Mouse (Mus musculus) C2C12 (cell line): ENCODE measurements around the gene Enc1. TPM values are rescaled to one million over a fixed set of nuclear protein-coding genes. Genes with fewer than 3 reads are reported as not detected.

ENCODE experiments used
- H3K27me3 ChIP-seq: one replicate; pipeline ENCODE4 v1.6.1; 2011; ENCODE audit not compliant: control insufficient read depth, insufficient read depth, insufficient read length
- H3K36me3 ChIP-seq: one replicate; pipeline ENCODE4 v1.6.1; 2011; ENCODE audit not compliant: control insufficient read depth, insufficient read depth
- H3K4me3 ChIP-seq: one replicate; pipeline ENCODE4 v1.5.1; 2011; ENCODE audit warnings: mild to moderate bottlenecking, control low read depth; ENCODE audit not compliant: poor library complexity, insufficient read depth, severe bottlenecking
- H3K79me2 ChIP-seq: one replicate; pipeline ENCODE4 v1.6.1; 2011; ENCODE audit not compliant: control insufficient read depth, insufficient read depth
- H3K79me3 ChIP-seq: one replicate; pipeline ENCODE4 v1.6.1; 2011; ENCODE audit warnings: low read depth, control low read depth
- H3ac ChIP-seq: one replicate; pipeline ENCODE3; 2011; ENCODE audit warnings: low read depth; ENCODE audit not compliant: control insufficient read depth, insufficient read length
- CEBPB ChIP-seq: IDR thresholded peaks from one replicate; pipeline ENCODE4 v1.6.1; 2011; ENCODE audit warnings: low read depth, mild to moderate bottlenecking, control low read depth, moderate library complexity
- CTCF ChIP-seq: IDR thresholded peaks from one replicate; pipeline ENCODE4 v1.5.1; 2011; ENCODE audit not compliant: control insufficient read depth, insufficient read depth, insufficient read length
- FOSL1 ChIP-seq: IDR thresholded peaks from one replicate; pipeline ENCODE4 v1.8.0; 2011; ENCODE audit warnings: mild to moderate bottlenecking, low read length; ENCODE audit not compliant: poor library complexity, insufficient read depth, severe bottlenecking
- MAX ChIP-seq: IDR thresholded peaks from one replicate; pipeline ENCODE4 v1.6.1; 2011; ENCODE audit warnings: mild to moderate bottlenecking, control low read depth
- MYOD1 ChIP-seq: IDR thresholded peaks from one replicate; pipeline ENCODE4 v1.6.1; 2011; ENCODE audit warnings: low read depth; ENCODE audit not compliant: control insufficient read depth, insufficient read length
- MYOG ChIP-seq: IDR thresholded peaks from one replicate; pipeline ENCODE4 v1.6.1; 2011; ENCODE audit not compliant: control insufficient read depth, insufficient read length; ENCODE audit errors: extremely low read depth
- USF1 ChIP-seq: IDR thresholded peaks from one replicate; pipeline ENCODE4 v1.6.1; 2011; ENCODE audit warnings: low read depth, mild to moderate bottlenecking, control low read depth, moderate library complexity
- polyA plus RNA-seq: library from polyadenylated mRNA; unstranded; fragments of >200 nt; fragmentation: generic; extraction: Trizol; gene quantifications from one replicate; pipeline ENCODE4 v1.2.1, GENCODE M21; 2012; ENCODE audit warnings: missing spikeins

Enc1 gene
- polyA plus RNA-seq, 1 experiment = 40.9 TPM

- Histone ChIP-seq H3K36me3 (peaks cover 62% of the 10 kb centered on the region), H3K79me2 (peaks cover 91% of the 10 kb centered on the region), H3K79me3 (peaks cover 85% of the 10 kb centered on the region), H3K4me3 (no peak overlapping the region), H3K27me3 (no peaks in the 10 kb centered on the region), H3ac (no peak overlapping the region)
- TF ChIP-seq MYOD1 (peak; percentile 51), CEBPB (no peak)
Measured at GRCm38 (mm10) chr13:97246217-97246616, 5.3 kb downstream of the Enc1 start.

GRCm38 (mm10) chr13:97247754-97248153 lies 6.8 kb downstream of the Enc1 start:
- Histone ChIP-seq H3ac (peak overlapping the region; percentile 5), H3K79me2 (peaks cover 90% of the 10 kb centered on the region), H3K27me3 (no peaks in the 10 kb centered on the region), H3K36me3 (peaks cover 77% of the 10 kb centered on the region), H3K79me3 (peaks cover 78% of the 10 kb centered on the region), H3K4me3 (no peak overlapping the region)
- no peak for TF ChIP-seq FOSL1
- no peak for TF ChIP-seq MAX
- no peak for TF ChIP-seq CTCF
- no peak for TF ChIP-seq CEBPB

DNA sequence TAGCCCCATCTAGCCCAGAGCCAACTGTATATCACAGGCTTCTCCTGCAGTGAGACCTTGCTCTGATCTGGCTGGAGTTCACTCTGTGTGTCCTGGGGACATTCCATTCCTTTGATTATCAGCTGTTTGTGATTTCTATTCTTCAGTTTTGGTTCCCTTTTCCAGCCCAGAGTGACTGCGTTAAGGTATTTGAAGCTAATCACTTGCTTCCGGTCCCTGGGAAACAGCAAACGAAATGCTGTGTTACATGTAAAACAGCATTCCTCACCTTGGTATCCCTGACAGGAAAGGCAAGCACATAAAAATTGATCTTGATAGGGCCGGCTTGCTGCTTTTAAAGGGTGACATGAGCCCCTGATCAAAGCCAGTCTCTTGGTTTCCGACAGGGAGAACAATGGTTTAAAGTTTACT lies 8.2 kb downstream of the Enc1 start:
- H3K27me3 ChIP-seq = no peaks in the 10 kb centered on the region
- peak overlapping the region; percentile 13 for H3ac ChIP-seq
- peaks cover 77% of the 10 kb centered on the region for H3K79me2 ChIP-seq
- TF ChIP-seq CEBPB (no peak), CTCF (no peak), USF1 (no peak), MYOG (no peak)
- H3K4me3 ChIP-seq = no peak overlapping the region
- peaks cover 65% of the 10 kb centered on the region for H3K79me3 ChIP-seq
- H3K36me3 ChIP-seq = peaks cover 85% of the 10 kb centered on the region

GRCm38 (mm10) chr13:97249507-97250078 lies 8.7 kb downstream of the Enc1 start:
- peak overlapping the region; percentile 13 for H3ac ChIP-seq
- H3K36me3 ChIP-seq = peaks cover 82% of the 10 kb centered on the region
- H3K27me3 ChIP-seq = no peaks in the 10 kb centered on the region

DNA sequence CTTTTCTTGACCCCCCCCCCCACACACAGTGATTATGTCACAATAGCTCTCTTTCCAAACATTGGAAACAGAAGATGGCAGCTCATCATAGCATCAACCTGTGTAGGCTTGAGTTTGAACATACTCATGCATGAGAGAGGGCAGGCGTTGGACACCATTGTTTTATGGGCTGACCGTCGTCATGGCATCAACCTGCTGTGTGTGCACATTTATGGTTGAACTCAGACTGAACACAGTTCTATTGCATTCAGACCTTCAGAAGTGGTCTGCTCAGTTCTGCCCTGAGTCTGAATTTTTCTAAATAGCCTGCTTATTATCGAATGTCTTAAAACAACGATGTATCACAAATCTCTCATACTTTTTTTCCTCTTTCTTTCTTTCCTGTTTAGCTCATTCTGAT lies 9.2 kb downstream of the Enc1 start:
- Histone ChIP-seq H3K27me3 (no peaks in the 10 kb centered on the region), H3ac (no peak overlapping the region), H3K36me3 (peaks cover 76% of the 10 kb centered on the region), H3K79me3 (peaks cover 54% of the 10 kb centered on the region), H3K79me2 (peaks cover 66% of the 10 kb centered on the region), H3K4me3 (no peak overlapping the region)
- TF ChIP-seq CEBPB = no peak
- TF ChIP-seq MYOG = no peak
- no peak for TF ChIP-seq FOSL1
- no peak for TF ChIP-seq MYOD1
- no peak for TF ChIP-seq CTCF
- no peak for TF ChIP-seq MAX
- no peak for TF ChIP-seq USF1

More at GRCm38 (mm10) chr13:97249507-97250078, 8.7 kb downstream of the Enc1 start:
- TF ChIP-seq USF1 (peak; percentile 44), MYOD1 (peak; percentile 16), MAX (peak; percentile 17), FOSL1 (peak; percentile 6), CEBPB (no peak), MYOG (no peak)
- peaks cover 72% of the 10 kb centered on the region for H3K79me2 ChIP-seq
- H3K4me3 ChIP-seq = no peak overlapping the region
- H3K79me3 ChIP-seq = peaks cover 59% of the 10 kb centered on the region

GRCm38 (mm10) chr13:97250551-97251380 lies 9.9 kb downstream of the Enc1 start:
- Histone ChIP-seq H3K79me3 (peaks cover 48% of the 10 kb centered on the region), H3ac (no peak overlapping the region), H3K36me3 (peaks cover 70% of the 10 kb centered on the region), H3K4me3 (no peak overlapping the region), H3K79me2 (peaks cover 60% of the 10 kb centered on the region), H3K27me3 (no peaks in the 10 kb centered on the region)
- no peak for TF ChIP-seq MYOD1
- TF ChIP-seq CEBPB = no peak
- no peak for TF ChIP-seq CTCF
- no peak for TF ChIP-seq MAX
